Comparison of ENCODE assay signal across 15 mouse cellular contexts in the genomic region with DNA sequence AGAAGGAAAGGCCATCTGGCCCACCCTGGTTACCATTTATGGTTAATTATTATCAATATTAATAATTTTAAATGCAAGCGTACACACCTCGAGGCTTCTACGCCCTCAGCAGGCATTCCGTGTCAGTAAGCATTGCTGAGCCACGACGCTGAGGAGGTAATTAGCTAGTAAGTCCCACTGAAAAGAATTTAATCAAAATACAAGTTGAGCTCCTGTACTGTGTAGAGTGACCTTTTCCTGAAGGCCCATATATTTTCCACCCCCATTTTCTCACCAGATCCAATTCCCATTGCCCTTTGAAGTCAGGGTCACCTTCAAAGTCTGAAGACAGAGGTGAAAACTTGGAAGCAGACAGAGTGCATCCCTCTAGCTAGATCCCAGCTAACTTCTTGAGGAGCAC.
"Had no signal": no experiment of that assay in that cellular context is flagged by ENCODE, and none has a peak within 500 bp of the region (broad histone marks: within the 10 kb centered on the region; RNA-seq: fewer than 3 reads in every experiment).

No protein-coding gene starts in this region.

- DNase-seq: retina, postnatal 1 day; right cerebral cortex, adult 18-20 months; right cerebral cortex, postnatal 14 days; right cerebral cortex, postnatal 25 days; right cerebral cortex, postnatal 4 days; spleen, adult 18-20 months; thymus, adult 18-20 months; thymus, adult 2 months; thymus, postnatal 14 days; thymus, postnatal 25 days; thymus, postnatal 36 days; thymus, postnatal 4 days had no signal

- H3K9ac ChIP-seq: neural tube, embryonic 15.5 days; stomach, embryonic 15.5 days had no signal

- H3K4me1 ChIP-seq: neural tube, embryonic 15.5 days; stomach, embryonic 15.5 days had no signal

- H3K9me3 ChIP-seq: neural tube, embryonic 15.5 days; stomach, embryonic 15.5 days had no signal

- H3K27ac ChIP-seq: neural tube, embryonic 15.5 days; stomach, embryonic 15.5 days; stomach, postnatal 0 days had no signal

- H3K4me3 ChIP-seq: neural tube, embryonic 15.5 days; stomach, embryonic 15.5 days had no signal

- H3K27me3 ChIP-seq: neural tube, embryonic 15.5 days; stomach, embryonic 15.5 days had no signal

- H3K36me3 ChIP-seq: neural tube, embryonic 15.5 days; stomach, embryonic 15.5 days had no signal

- H3K4me2 ChIP-seq: neural tube, embryonic 15.5 days; stomach, embryonic 15.5 days had no signal
